Comparison of ENCODE assay signal across 28 mouse cellular contexts in the genomic region with DNA sequence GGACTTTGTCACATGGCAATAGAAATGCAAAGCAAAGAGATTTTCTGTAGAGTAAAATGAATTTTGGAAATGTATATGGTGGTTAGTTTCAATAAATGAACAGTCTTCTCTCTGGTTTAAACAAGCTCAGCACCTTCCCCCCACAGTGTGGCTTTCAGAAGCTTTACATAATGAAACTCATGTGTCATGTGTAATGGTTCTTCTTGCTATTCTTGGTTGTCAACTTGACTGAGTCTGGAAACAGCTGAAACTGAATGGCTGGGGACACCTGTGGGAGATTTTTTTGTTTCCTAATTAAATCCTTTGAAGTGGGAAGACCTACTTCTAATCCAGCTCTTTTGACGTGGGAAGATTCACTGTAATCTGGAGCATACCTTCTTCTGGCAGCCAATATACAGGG.
"Had no signal": no experiment of that assay in that cellular context is flagged by ENCODE, and none has a peak within 500 bp of the region (broad histone marks: within the 10 kb centered on the region; RNA-seq: fewer than 3 reads in every experiment).

No protein-coding gene starts in this region.

- H3K9ac ChIP-seq: embryonic facial prominence, embryonic 12.5 days; embryonic facial prominence, embryonic 13.5 days; embryonic facial prominence, embryonic 15.5 days; forebrain, embryonic 12.5 days; forebrain, embryonic 13.5 days; forebrain, embryonic 15.5 days; forebrain, postnatal 0 days had no signal

- H3K4me2 ChIP-seq: embryonic facial prominence, embryonic 12.5 days; embryonic facial prominence, embryonic 13.5 days; embryonic facial prominence, embryonic 15.5 days; forebrain, embryonic 12.5 days; forebrain, embryonic 13.5 days; forebrain, embryonic 15.5 days had no signal

- H3K9me3 ChIP-seq: embryonic facial prominence, embryonic 10.5 days; embryonic facial prominence, embryonic 12.5 days; embryonic facial prominence, embryonic 13.5 days; embryonic facial prominence, embryonic 15.5 days; forebrain, embryonic 10.5 days; forebrain, embryonic 12.5 days; forebrain, embryonic 13.5 days; forebrain, embryonic 15.5 days; heart, embryonic 10.5 days had no signal

- H3K27ac ChIP-seq: embryonic facial prominence, embryonic 10.5 days; embryonic facial prominence, embryonic 12.5 days; embryonic facial prominence, embryonic 13.5 days; embryonic facial prominence, embryonic 15.5 days; forebrain, embryonic 10.5 days; forebrain, embryonic 12.5 days; forebrain, embryonic 13.5 days; forebrain, embryonic 15.5 days; gastrocnemius, adult 2 months; heart, adult 2 months; heart, embryonic 10.5 days had no signal

- H3K4me1 ChIP-seq: embryonic facial prominence, embryonic 10.5 days; embryonic facial prominence, embryonic 12.5 days; embryonic facial prominence, embryonic 15.5 days; forebrain, embryonic 10.5 days; heart, embryonic 10.5 days had no signal

- H3K27me3 ChIP-seq: embryonic facial prominence, embryonic 12.5 days; embryonic facial prominence, embryonic 13.5 days; embryonic facial prominence, embryonic 15.5 days; forebrain, embryonic 12.5 days; forebrain, embryonic 13.5 days; forebrain, embryonic 15.5 days had no signal

- DNase-seq: cerebellum, adult 9-10 months; cerebellum, adult 9-11 months; cerebellum, postnatal 10 days; cerebellum, postnatal 14 days; cerebellum, postnatal 25 days; cerebellum, postnatal 36 days; embryo, embryonic 11 days; forebrain, postnatal 0 days; gastrocnemius, adult 2 months; gastrocnemius, postnatal 10 days; gastrocnemius, postnatal 14 days; gastrocnemius, postnatal 25 days; gastrocnemius, postnatal 36 days; heart, adult 11 months; heart, adult 18-20 months; heart, adult 2 months had no signal

- H3K36me3 ChIP-seq: embryonic facial prominence, embryonic 10.5 days; embryonic facial prominence, embryonic 12.5 days; embryonic facial prominence, embryonic 13.5 days; embryonic facial prominence, embryonic 15.5 days; forebrain, embryonic 10.5 days; forebrain, embryonic 12.5 days; forebrain, embryonic 15.5 days; heart, embryonic 10.5 days had no signal

- ATAC-seq: forebrain, embryonic 13.5 days; forebrain, embryonic 14.5 days; forebrain, embryonic 15.5 days; forebrain, embryonic 16.5 days; forebrain, postnatal 0 days had no signal

- H3K4me3 ChIP-seq: embryonic facial prominence, embryonic 10.5 days; embryonic facial prominence, embryonic 12.5 days; embryonic facial prominence, embryonic 13.5 days; embryonic facial prominence, embryonic 15.5 days; erythroblast, embryonic 14.5 days; forebrain, embryonic 10.5 days; forebrain, embryonic 12.5 days; forebrain, embryonic 13.5 days; forebrain, embryonic 15.5 days; gastrocnemius, adult 2 months; heart, adult 2 months; heart, embryonic 10.5 days had no signal
